Mouse (Mus musculus): ENCODE data around the gene Osgin1.

Osgin1 gene

DNA sequence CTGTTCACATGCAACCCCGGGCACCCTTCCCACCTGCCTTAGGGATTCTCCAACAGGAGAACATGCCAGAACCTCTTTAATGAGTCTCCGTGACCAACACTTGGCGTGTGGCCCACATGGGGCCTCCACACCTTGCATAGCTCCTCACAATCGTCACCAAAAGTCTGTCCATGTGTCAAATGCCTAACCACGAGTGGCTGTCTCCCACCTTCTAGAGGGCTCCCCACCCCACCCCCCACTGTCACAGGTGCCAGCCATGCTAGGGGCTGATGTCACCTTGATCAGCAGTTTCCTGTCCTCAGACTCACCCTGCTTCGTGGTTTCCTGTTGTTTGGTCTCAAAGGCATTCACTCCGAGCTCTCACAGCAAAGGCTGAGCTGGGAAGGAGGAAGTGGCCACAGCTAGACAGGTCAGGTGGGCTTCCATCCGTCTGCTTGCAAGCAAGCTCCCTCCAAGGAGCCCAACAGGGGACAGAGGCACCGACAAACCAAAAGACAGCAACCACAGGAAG, 10.2 kb upstream of the Osgin1 start:
- DNase-seq (ENCODE audit: extremely low spot score) = no peak

DNA sequence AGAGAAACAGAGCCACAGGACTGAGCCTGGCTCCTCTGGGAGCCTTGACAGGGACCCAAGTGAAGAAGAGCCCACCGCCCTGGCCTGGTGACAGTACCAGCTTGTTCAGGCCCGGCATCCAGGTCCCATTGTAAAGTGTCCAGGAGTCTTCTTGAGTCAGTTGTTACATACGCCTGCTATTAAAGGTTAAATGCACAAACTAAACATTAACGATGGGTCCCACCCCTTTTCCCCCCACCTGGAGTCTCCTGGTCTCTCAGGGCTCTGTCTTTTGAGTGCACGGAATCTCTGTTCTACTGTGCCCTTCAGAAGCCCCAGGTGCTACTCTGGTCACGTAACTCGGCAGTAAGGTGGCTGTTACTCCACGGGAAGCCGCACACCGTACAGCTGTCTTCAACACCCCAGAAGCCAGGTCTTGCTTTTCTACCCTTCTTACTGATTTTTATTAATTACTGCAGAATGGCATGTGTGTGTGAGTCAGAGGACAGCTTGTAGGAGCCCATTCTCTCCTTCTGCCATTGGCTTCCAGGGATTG, 9.7 kb upstream of the Osgin1 start:
- no peak for DNase-seq (ENCODE audit: extremely low spot score)

- DNase-seq (ENCODE audit: extremely low spot score) = no peak
Observed at GRCm38 (mm10) chr8:119424740-119425139, 9.2 kb upstream of the Osgin1 start.

GRCm38 (mm10) chr8:119425533-119425932, 8.4 kb upstream of the Osgin1 start:
- DNase-seq (ENCODE audit: extremely low spot score) = no peak

DNA sequence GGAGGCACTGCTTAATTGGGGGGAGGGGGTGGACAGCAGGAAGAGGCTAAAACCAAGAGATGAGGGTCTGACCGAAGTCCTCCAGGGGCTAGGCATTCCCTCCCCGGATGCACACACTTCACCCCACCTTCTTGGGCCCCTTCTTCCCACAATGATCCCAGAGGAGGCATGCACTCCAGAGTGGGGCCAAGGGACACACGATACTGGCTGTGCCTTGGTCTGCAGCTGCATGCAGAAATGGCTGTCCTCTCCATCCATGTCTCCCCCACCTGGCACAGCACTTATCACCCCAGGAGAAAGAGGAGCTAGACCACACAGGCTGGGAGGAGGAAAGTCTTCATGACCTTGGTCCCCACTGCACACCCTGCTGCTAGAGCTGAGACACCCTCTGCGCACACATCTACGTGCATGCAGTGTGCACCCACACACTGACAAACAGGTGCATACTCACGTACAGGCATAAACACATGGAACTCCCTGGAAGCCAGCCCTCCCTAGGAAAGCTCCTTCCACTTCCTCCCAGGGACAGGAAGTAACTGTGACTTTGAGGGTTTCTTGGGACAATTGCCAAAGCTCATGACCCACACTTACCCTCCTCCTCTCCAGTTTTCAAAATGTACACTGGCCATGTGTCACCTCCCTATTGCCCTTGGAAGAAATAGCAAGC, 7.7 kb upstream of the Osgin1 start:
- DNase-seq (ENCODE audit: extremely low spot score) = no peak

- DNase-seq (ENCODE audit: extremely low spot score) = no peak
Observed at GRCm38 (mm10) chr8:119427634-119428349, 6.1 kb upstream of the Osgin1 start.

DNA sequence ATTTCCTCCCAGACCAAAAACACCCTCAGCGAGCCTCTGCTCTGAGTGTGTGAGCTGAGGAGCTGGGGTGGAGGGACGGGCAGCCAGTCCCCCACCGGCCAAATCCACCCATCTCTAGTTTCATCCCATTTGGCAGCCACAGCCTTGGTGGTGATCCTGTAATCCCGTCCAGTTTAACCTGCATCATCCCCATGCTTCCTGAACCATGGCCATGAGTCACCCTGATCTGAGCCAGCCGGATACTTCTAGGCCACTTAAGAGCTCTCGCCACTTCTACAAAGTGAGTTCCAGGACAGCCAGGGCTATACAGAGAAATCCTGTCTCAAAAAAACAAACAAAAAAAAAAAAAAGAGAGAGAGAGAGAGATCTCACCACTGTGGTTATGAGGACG, 5.6 kb upstream of the Osgin1 start:
- DNase-seq (ENCODE audit: extremely low spot score) = no peak

DNA sequence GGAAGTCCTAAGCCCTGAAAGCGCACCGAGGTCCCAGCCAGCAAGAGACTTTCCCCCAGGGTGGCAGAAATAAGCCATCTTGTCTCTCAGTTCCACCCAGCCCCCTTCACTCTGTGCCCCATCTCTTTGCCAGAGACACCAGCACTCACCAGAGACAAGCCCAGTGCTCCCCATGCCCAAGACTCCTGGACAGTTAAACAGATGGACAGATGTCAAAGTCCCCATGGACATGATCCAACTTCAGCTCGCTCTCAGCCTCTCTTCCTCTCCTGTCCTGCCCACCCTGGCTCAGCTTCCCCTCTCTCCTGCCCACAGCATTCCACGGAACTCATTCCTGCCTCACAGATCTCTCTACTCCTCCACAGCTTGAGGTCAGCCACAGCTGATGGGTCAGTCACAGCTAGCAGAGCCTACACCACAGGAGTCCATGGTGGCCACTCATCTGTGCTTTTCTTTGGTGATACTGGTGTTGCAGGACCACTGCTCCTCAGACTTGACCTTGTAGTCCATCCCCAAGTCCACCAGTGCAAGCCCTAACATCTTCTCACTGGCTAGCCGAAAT, 5.1 kb upstream of the Osgin1 start:
- DNase-seq (ENCODE audit: extremely low spot score) = no peak

DNA sequence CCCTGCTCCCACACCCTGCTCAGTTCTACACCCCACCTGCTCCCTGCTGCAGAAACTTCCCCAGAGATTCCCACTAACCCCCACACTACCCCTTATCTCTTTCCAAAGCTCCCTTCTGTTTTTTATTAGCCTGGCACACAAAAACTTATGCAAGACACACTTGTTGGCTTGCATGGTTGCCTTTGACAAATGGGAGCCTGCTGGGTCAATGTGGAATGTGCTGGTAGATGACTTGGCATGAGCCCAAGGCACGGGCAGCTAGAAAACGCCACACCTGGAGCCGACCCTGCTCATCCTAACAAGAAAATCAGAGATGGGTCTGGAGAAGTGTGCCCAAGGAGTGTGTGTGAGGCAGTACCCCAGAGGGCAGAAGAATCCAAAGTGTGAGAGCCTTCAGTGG, 4.4 kb upstream of the Osgin1 start:
- no peak for DNase-seq (ENCODE audit: extremely low spot score)

GRCm38 (mm10) chr8:119430250-119430649, 3.7 kb upstream of the Osgin1 start:
- DNase-seq (ENCODE audit: extremely low spot score) = no peak

DNA sequence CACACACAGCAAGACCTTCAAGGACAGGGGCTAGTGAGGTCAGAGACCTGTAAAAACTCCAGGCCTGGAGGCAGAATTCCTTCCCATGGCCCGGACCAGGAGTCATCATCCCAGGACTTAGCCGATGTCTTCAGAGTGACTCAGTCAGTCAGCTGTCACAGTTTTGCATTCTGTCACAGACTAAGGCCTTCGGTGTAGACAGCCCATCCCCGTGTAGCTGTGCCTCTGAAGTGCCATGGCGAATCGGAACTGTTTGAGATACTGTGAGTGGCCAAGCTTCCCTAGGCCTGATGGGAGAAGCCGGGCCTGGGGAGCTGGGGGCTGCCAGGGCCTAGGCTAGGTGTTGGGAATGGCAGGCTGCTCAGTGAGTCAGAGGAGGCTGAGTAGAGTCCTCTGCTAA, 3.2 kb upstream of the Osgin1 start:
- DNase-seq (ENCODE audit: extremely low spot score) = no peak

DNA sequence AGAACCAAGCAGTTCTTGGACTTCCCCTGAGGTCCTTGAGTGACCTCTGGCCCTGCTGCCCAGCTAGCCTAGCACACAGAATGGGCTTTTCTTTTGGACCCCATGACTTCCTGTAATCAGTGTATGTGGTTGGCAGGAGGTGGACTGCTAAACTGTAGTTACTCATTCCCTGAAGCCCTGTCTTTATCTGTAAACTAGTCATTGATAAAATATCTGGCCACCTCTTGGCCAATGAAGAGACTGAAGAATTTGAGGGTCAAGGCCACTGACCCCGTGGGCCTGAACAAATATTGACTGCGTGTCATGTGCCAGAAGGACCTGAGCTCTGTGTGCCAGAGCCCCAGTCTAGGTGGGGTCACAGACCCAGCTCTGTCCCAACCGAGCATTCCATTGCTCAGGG, 1.6 kb upstream of the Osgin1 start:
- DNase-seq (ENCODE audit: extremely low spot score) = no peak

DNA sequence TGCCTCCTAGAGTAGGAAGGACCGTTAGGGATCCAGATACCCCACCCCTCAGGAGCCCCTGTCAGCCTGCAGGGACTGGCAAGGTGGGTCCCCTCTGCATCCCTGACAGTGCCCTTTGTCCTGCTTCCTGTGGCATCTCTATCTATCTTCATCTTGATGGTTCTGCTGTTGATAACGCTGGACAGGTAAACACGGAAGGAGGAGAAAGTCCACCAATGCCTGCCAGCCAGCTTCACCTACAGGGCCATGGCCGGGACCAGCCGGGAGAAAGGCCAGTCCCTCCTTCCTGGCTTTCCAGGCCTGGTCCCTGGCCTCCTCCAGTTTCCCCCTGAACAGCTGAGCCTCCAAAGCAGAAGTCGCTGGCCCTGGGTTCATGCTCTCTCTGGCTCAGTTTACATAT, 645 bp downstream of the Osgin1 start:
- DNase-seq (ENCODE audit: extremely low spot score) = no peak

GRCm38 (mm10) chr8:119435527-119435926, 1.6 kb downstream of the Osgin1 start:
- DNase-seq (ENCODE audit: extremely low spot score) = no peak

GRCm38 (mm10) chr8:119436331-119436730, 2.4 kb downstream of the Osgin1 start:
- DNase-seq (ENCODE audit: extremely low spot score) = no peak

GRCm38 (mm10) chr8:119436933-119437332, 3.0 kb downstream of the Osgin1 start:
- no peak for DNase-seq (ENCODE audit: extremely low spot score)

GRCm38 (mm10) chr8:119437506-119437905, 3.6 kb downstream of the Osgin1 start:
- DNase-seq (ENCODE audit: extremely low spot score) = no peak

GRCm38 (mm10) chr8:119438876-119439275, 5.0 kb downstream of the Osgin1 start:
- no peak for DNase-seq (ENCODE audit: extremely low spot score)

DNA sequence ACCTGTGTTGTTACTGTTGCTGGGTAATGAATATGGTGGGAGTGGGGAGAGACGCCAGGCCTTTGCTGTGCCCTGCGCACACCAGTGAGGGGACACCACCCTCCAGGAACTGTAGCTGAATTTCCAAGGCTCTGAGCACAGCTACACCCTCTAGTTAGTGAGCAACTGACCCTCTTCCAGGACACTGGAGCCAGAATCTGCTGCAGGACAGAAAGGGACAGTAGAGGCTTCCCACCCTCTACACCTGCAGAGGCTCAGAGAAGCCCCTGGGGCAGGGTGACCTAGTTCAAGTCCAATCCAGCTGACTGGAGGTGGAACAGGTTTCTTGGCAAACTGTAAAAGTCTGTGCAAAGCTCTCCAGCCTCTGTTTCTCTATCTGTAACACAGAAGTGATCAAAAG, 5.5 kb downstream of the Osgin1 start:
- DNase-seq (ENCODE audit: extremely low spot score) = no peak

DNA sequence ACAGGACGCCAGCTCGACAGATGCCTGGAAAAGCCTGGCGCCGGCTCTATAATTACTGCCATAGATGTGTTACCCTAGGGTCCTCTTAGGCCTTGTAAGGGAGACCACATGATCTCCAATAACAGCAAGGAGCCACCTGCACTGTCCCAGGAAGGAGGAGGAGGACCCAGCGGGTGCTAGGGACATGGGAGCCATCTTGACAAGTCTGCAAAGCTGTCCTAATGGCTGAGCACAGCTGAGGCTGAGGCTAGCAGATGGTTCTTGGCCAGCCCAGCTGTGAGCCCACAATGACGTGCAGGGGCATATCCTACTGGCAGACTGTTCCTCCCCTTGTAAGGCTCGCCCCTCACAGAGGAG, 5.9 kb downstream of the Osgin1 start:
- DNase-seq (ENCODE audit: extremely low spot score) = no peak

- DNase-seq (ENCODE audit: extremely low spot score) = peak; percentile 86
Observed at GRCm38 (mm10) chr8:119440250-119440951, 6.5 kb downstream of the Osgin1 start.

DNA sequence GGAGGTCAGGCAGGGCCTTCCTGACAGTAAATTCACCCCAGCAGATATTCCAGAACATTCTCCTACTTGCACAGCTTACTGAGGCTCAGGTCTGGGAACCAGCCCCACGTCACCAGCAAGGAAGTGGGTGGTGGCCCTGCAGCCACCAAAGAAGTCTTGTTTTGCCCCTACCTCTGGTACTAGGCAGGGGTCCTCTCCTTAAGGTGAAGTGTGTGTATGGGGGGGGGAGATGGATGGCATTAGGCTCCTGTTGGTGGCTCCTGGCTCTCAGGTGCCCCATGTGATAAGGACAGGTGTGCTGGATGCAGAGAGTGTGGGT, 7.0 kb downstream of the Osgin1 start:
- DNase-seq (ENCODE audit: extremely low spot score) = no peak

GRCm38 (mm10) chr8:119442013-119442412, 8.1 kb downstream of the Osgin1 start:
- no peak for DNase-seq (ENCODE audit: extremely low spot score)

All from embryo, embryonic 9.5 days (tissue).